Mouse (Mus musculus): ENCODE results near the gene Zfp866.

The Zfp866 gene

DNA sequence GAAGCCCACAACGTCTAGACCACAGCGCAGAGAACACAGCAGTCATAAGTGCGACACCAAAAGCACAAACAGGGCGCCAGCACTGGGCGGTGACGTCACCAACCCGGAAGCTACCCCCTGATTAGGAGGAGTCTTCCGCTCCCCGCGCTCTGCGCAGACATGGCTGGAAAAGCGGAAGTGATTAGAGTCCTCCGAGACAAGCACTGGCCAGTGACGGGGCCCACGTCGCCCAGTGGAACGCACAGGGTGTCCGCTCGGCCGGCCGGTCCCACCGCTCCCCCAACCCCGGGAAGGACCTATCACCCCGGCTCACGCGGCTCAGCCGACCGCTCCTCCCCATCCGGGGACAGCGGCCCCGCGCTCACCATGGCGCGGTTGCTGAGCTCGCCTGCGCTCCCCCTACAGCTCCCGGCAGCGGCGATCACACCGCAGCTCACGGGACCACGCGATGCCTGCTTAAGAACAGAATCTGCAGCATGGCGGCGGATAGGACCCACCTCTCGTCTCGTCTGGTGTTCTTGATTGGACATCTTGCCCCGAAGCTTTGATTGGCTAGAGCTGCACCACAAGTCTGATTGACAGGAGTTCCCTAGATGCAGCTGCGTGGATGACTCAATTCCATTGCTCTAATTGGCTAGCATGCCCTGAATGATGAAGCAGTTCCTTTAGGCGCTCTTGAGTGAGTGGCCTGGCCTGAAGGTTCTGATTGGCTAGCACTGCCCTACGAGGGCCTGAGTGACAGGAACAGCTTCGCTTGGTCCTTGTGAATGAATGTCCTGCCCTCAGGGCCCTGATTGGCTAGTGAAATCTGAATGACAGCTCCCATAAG is 74.4 kb downstream of the Zfp866 start:
- in situ Hi-C loops (cut with MseI, MboI) = no loop called here

DNA sequence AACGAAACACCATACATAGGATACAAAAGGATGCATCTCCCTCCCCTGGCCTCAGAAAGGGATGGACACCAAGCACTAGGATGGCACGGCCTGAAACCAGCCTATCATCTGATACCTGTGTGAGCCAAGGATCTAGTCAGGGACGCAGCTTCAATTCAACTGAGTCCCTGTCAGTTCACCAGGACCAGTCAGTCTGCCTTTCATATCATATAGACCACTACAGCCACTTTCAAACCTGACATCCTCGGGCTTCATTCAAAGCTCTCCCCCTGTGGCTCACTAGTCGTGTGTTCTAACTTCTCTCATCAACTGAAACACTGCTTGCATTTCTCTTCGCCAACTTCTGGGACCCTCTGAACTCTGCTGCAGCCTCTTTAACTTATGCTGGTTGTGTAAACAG is 75.6 kb downstream of the Zfp866 start:
- in situ Hi-C loops (cut with MseI, MboI) = no loop called here

DNA sequence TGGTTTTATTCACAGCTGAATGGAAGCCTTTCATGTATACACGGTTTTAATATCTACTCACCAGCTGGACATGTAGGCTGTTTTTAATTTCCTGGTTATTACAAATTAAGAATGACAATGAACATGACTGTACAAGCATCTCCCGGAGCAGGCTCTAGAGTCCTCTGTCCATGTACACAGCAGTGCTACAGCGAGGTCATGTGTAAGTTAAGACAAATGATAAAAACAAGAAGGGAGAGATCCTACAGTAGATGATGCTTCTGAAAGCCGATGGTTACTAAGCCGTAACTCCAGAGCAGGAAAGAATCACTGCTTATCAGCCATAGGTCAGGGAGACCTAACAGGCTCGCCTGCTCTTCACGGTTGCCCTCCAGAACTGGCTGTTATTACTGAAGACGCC is 77.5 kb downstream of the Zfp866 start:
- in situ Hi-C loops (cut with MseI, MboI) = no loop called here

Measured in mouse trophoblast stem cell (cell line).